Mouse (Mus musculus): ENCODE measurements around the gene Add3. TPM values are rescaled to one million over a fixed set of nuclear protein-coding genes. Genes with fewer than 3 reads are reported as not detected.

Gene Add3
- total and polyA plus RNA-seq, 3 experiments = 14.0 to 52.9 TPM; not detected in 1

- no peaks in the 10 kb centered on the region for H3K79me2 ChIP-seq (ENCODE audit: control insufficient read depth, insufficient read depth, low read length, poor library complexity)
These were observed 138.5 kb downstream of the Add3 start for GRCm38 (mm10) chr19:53278491-53279415.

GRCm38 (mm10) chr19:53280254-53280653, 140.0 kb downstream of the Add3 start:
- TF ChIP-seq TCF12 (IDR thresholded peaks at IDR 0.05; ENCODE audit: low read depth, low read length) (no peak), ZKSCAN1 (IDR thresholded peaks at IDR 0.05; ENCODE audit: low read depth, low read length) (no peak), RAD21 (IDR thresholded peaks at IDR 0.05; ENCODE audit: low read depth, low read length) (no peak), SMC3 (IDR thresholded peaks at IDR 0.05; ENCODE audit: low read depth, low read length) (no peak), MAZ (IDR thresholded peaks at IDR 0.05; ENCODE audit: low read depth, low read length) (no peak), KAT2A (conservative IDR thresholded peaks at IDR 0.05; ENCODE audit: low read depth, low read length) (no peak), USF2 (IDR thresholded peaks at IDR 0.05; ENCODE audit: borderline replicate concordance in 1 of 2, insufficient read depth in 1 of 2, low read depth in 1 of 2, low read length in 2 of 2) (no peak), ZMIZ1 (IDR thresholded peaks at IDR 0.05; ENCODE audit: low read depth, low read length) (no peak)
- H3K4me1 ChIP-seq (ENCODE audit: control insufficient read depth in 1 of 2, insufficient read depth in 2 of 2, low read length in 2 of 2) = peaks cover 0 to 10% of the 10 kb centered on the region in 2 experiments; a peak in 3 of 4 replicates
- no peak overlapping the region for H3K27ac ChIP-seq (ENCODE audit: control insufficient read depth, low read depth, low read length)
- no peak overlapping the region for H3K9ac ChIP-seq (ENCODE audit: control insufficient read depth, low read depth, low read length, poor library complexity, severe bottlenecking)
- H3K9me3 ChIP-seq (replicated peaks; ENCODE audit: insufficient read depth, low read length) = no peaks in the 10 kb centered on the region
- no peak for DNase-seq (ENCODE audit: low read depth, low spot score)
- H3K36me3 ChIP-seq (ENCODE audit: control insufficient read depth in 1 of 2, insufficient read depth in 2 of 2, low read length in 2 of 2) = peaks cover 0 to 5% of the 10 kb centered on the region in 2 experiments; a peak in 1 of 4 replicates
- no peaks in the 10 kb centered on the region for H3K79me2 ChIP-seq (ENCODE audit: control insufficient read depth, insufficient read depth, low read length, poor library complexity)
- no peaks in the 10 kb centered on the region for H3K27me3 ChIP-seq (ENCODE audit: control insufficient read depth in 1 of 2, insufficient read depth in 2 of 2, low read length in 2 of 2)
- H3K4me3 ChIP-seq (ENCODE audit: control insufficient read depth in 1 of 2, insufficient read depth in 1 of 2, low read depth in 2 of 2, low read length in 2 of 2) = no peak overlapping the region

More at GRCm38 (mm10) chr19:53278491-53279415, 138.5 kb downstream of the Add3 start:
- H3K27me3 ChIP-seq (ENCODE audit: control insufficient read depth in 1 of 2, insufficient read depth in 2 of 2, low read length in 2 of 2) = no peaks in the 10 kb centered on the region
- H3K9me3 ChIP-seq (replicated peaks; ENCODE audit: insufficient read depth, low read length) = no peaks in the 10 kb centered on the region
- H3K36me3 ChIP-seq (ENCODE audit: control insufficient read depth in 1 of 2, insufficient read depth in 2 of 2, low read length in 2 of 2) = peaks cover 0 to 5% of the 10 kb centered on the region in 2 experiments; a peak in 1 of 4 replicates
- H3K9ac ChIP-seq (ENCODE audit: control insufficient read depth, low read depth, low read length, poor library complexity, severe bottlenecking) = no peak overlapping the region
- H3K4me1 ChIP-seq (ENCODE audit: control insufficient read depth in 1 of 2, insufficient read depth in 2 of 2, low read length in 2 of 2) = peaks cover 0 to 10% of the 10 kb centered on the region in 2 experiments; a peak in 3 of 4 replicates
- TF ChIP-seq JUND (IDR thresholded peaks at IDR 0.05; ENCODE audit: low read depth, low read length) = no peak
- TF ChIP-seq GABPA (IDR thresholded peaks at IDR 0.05; ENCODE audit: low read depth, low read length) = no peak
- no peak for TF ChIP-seq ZKSCAN1 (IDR thresholded peaks at IDR 0.05; ENCODE audit: low read depth, low read length)
- TF ChIP-seq MEF2A (IDR thresholded peaks at IDR 0.05; ENCODE audit: extremely low read depth, insufficient replicate concordance, low read depth, low read length, poor library complexity, severe bottlenecking) = no peak
- TF ChIP-seq MYC (IDR thresholded peaks at IDR 0.05; ENCODE audit: low read depth, low read length) = no peak
- TF ChIP-seq CHD2 (IDR thresholded peaks at IDR 0.05; ENCODE audit: low read length) = no peak
- TF ChIP-seq ELF1 (IDR thresholded peaks at IDR 0.05; ENCODE audit: low read depth, low read length) = no peak
- TF ChIP-seq NRF1 (IDR thresholded peaks at IDR 0.05; ENCODE audit: insufficient read depth, low read depth, low read length, poor library complexity, severe bottlenecking) = no peak
- TF ChIP-seq TBP (IDR thresholded peaks at IDR 0.05; ENCODE audit: low read depth, low read length) = no peak
- no peak for TF ChIP-seq CHD1 (IDR thresholded peaks at IDR 0.05; ENCODE audit: low read depth, low read length)
- TF ChIP-seq POLR2AphosphoS5 (IDR thresholded peaks at IDR 0.05; ENCODE audit: borderline replicate concordance, low read depth, low read length) = no peak
- TF ChIP-seq ETS1 (IDR thresholded peaks at IDR 0.05; ENCODE audit: low read depth, low read length) = no peak
- no peak for TF ChIP-seq ZC3H11A (IDR thresholded peaks at IDR 0.05; ENCODE audit: low read depth, low read length)
- DNase-seq (ENCODE audit: low read depth, low spot score) = no peak
- no peak overlapping the region for H3K27ac ChIP-seq (ENCODE audit: control insufficient read depth, low read depth, low read length)
- H3K4me3 ChIP-seq (ENCODE audit: control insufficient read depth in 1 of 2, insufficient read depth in 1 of 2, low read depth in 2 of 2, low read length in 2 of 2) = no peak overlapping the region
